9 mouse cellular contexts compared by ENCODE assay signal in the genomic region with DNA sequence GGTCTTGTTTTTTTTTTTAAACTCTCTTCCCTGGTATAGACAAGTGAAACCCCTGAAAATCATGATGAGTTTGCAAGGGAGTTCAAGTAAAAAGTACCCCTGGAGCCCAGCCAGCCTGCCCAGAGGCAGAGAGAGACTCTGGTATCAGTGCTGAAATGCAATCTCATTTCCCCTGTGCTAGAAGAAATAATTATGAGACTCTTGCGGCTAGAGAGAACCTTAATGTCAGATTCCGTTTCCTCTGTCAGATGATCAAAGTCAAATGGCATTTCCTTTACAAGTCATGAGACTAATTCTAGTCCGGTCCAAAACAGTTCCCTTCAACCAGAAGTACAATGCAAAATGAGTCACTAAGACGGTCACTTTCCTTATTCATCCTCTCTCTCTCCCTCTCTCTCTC. TPM values are rescaled to one million over a fixed set of nuclear protein-coding genes. Genes with fewer than 3 reads are reported as not detected.
A peak's percentile ranks its signal among the peaks of the same experiment; 100 is the strongest.
DNase-seq lines count a peak whose midpoint lies in the region; TF ChIP-seq lines count a peak whose summit lies in the region.
"Had no signal": no experiment of that assay in that cellular context is flagged by ENCODE, and none has a peak within 500 bp of the region (broad histone marks: within the 10 kb centered on the region; RNA-seq: fewer than 3 reads in every experiment).

No protein-coding gene starts in this region.

- H3K27ac ChIP-seq in liver, adult 2 months (replicated peaks; ENCODE audit: insufficient read depth, low read depth, low read length): no peak overlapping the region; the same call in 1 of the 2 replicates
- H3K27ac ChIP-seq: liver, embryonic 14.5 days had no signal

- H3K4me1 ChIP-seq in liver, adult 2 months (ENCODE audit: control insufficient read depth, insufficient read depth, low read length): no peaks in the 10 kb centered on the region

- H3K27me3 ChIP-seq in liver, adult 2 months (ENCODE audit: control insufficient read depth, insufficient read depth, low read length): no peaks in the 10 kb centered on the region

- TF ChIP-seq CTCF in liver, adult 2 months (IDR thresholded peaks at IDR 0.05; ENCODE audit: low read depth, low read length): no peak

- DNase-seq in liver, adult 2 months (ENCODE audit: extremely low read depth, low read depth, low spot score): peak; percentile 50
- no peak for DNase-seq in liver
- DNase-seq in adrenal gland, postnatal 36 days: peak; percentile 25 to 55
- DNase-seq in heart, postnatal 10 days: peak; percentile 33 to 52
- DNase-seq in skeletal muscle tissue, adult 2 months (ENCODE audit: low read depth, low spot score): peak; percentile 10
- no peak for DNase-seq in retina, embryonic 14.5 days (ENCODE audit: low spot score)
- no peak for DNase-seq in right cerebral cortex, postnatal 14 days
- DNase-seq: thymus, postnatal 14 days had no signal

- H3K9ac ChIP-seq in liver, adult 2 months (ENCODE audit: low read depth, low read length): no peak overlapping the region
- H3K9ac ChIP-seq: liver, embryonic 14.5 days had no signal

- intact Hi-C loops in heart, postnatal 10 days (cut with DNase I): no loop called here

- no peak overlapping the region for H3K4me3 ChIP-seq in liver, adult 2 months (ENCODE audit: insufficient read depth, low read depth, low read length)

- WGBS in liver, adult 2 months: 70% methylated on average over 4 of the region's 4 CpGs

- TF ChIP-seq POLR2A in liver, adult 2 months (IDR thresholded peaks at IDR 0.05; ENCODE audit: extremely low read depth, insufficient read depth, low read length): no peak

- peaks cover 6% of the 10 kb centered on the region; the same call in 1 of the 2 replicates for H3K36me3 ChIP-seq in liver, adult 2 months (ENCODE audit: control insufficient read depth, insufficient read depth, low read length)

- no peaks in the 10 kb centered on the region for H3K79me2 ChIP-seq in liver, adult 2 months (ENCODE audit: control insufficient read depth, insufficient read depth, low read length)

RNA-seq across cellular contexts. Expression of a gene that starts 56.0 kb away (rescaled TPM):
- total RNA-seq in liver, adult 2 months (2014; rRNA removed): 0.09 TPM in 1 of 2 replicates, not detected in the other
- 0.06 and 0.09 TPM in 2 replicates for polyA plus RNA-seq in liver, adult 2 months (2012; rRNA removed)
- 1 to 10 TPM in 1 of 2 experiments, not detected in 1; 3.1 TPM for total RNA-seq in adrenal gland, postnatal 36 days (2021)
- under 1 TPM; 0.22 to 0.31 TPM for total RNA-seq in heart, postnatal 10 days (2021)

Comparison
In these comparisons a context has a peak if more than half of its experiments do, and no peak if none do; other contexts are left out.
1. DNase-seq: peak in liver, adult 2 months (single experiment), adrenal gland, postnatal 36 days (2 of 2), heart, postnatal 10 days (2 of 2) and skeletal muscle tissue, adult 2 months (single experiment); none in liver (single experiment), retina, embryonic 14.5 days (single experiment) and right cerebral cortex, postnatal 14 days (single experiment).